Mouse (Mus musculus) hindbrain, embryonic 13.5 days (tissue): ENCODE measurements at regions not wholly inside any gene's neighbourhood (a gene's known extent, or its start where the extent isn't known, plus 50 kb on each side); places are given as distances from the start of the nearest gene placed in this dataset.

Experiments
- ATAC-seq: fragments of 200-750 bp; cut with Nextera tagmentation; 2 replicates; pipeline ENCODE4 v1.8.0; 2017; ENCODE audit warnings: moderate TSS enrichment; ENCODE audit not compliant: low FRiP score
- H3K27ac ChIP-seq: fragments of 300-500 bp; sonication (generic); 2 replicates; pipeline ENCODE4 v1.5.1; 2015; ENCODE audit warnings: inconsistent platforms, mild to moderate bottlenecking, moderate library complexity
- H3K27me3 ChIP-seq: fragments of 300-500 bp; sonication (generic); 2 replicates; pipeline ENCODE4 v1.6.1; 2015; ENCODE audit warnings: mild to moderate bottlenecking, inconsistent platforms
- H3K36me3 ChIP-seq: fragments of 300-500 bp; sonication (generic); 2 replicates; pipeline ENCODE4 v1.6.1; 2015; ENCODE audit warnings: mild to moderate bottlenecking, inconsistent platforms
- H3K4me1 ChIP-seq: fragments of 300-500 bp; sonication (generic); replicated peaks from 2 replicates; pipeline ENCODE4 v1.6.1; 2015; ENCODE audit warnings: inconsistent platforms
- H3K4me2 ChIP-seq: fragments of 300-500 bp; sonication (generic); 2 replicates; pipeline ENCODE4 v1.6.1; 2015; ENCODE audit warnings: inconsistent platforms, mild to moderate bottlenecking, moderate library complexity
- H3K4me3 ChIP-seq: fragments of 300-500 bp; sonication (generic); 2 replicates; pipeline ENCODE4 v1.5.1; 2015; ENCODE audit warnings: mild to moderate bottlenecking, inconsistent platforms
- H3K9ac ChIP-seq: fragments of 300-500 bp; sonication (generic); 2 replicates; pipeline ENCODE4 v1.6.1; 2015; ENCODE audit warnings: mild to moderate bottlenecking, inconsistent platforms
- H3K9me3 ChIP-seq: fragments of 300-500 bp; sonication (generic); 2 replicates; pipeline ENCODE4 v1.6.1; 2016; ENCODE audit warnings: inconsistent platforms
- WGBS: fragments of 180-500 bp; shearing (Covaris S2); methylation state at CpG from one replicate; pipeline ENCODE4 v1.1.7; 2015; 5-methylcytosine and 5-hydroxymethylcytosine counted together

DNA sequence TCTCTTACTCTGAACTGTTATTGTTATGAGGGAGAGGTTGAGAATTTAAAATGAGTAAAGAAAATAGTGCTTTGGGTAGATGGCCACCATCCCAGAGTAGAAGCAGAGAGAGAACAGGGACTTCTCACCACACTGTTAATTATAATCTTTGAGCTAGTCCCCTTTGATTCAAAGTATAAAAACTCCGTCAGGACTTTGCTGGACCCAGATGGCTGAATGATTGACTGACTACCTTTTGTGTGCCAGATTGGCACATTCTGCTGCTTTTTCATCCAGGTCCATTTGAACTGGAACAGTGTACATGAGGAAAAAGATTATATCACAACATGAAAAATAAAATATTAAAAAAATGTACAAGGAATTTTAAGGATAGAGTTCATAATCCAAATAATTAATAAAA, 449.8 kb downstream of the Slitrk1 start:
- Histone ChIP-seq H3K4me2 (no peak overlapping the region), H3K4me1 (no peaks in the 10 kb centered on the region)
- no peak for ATAC-seq

DNA sequence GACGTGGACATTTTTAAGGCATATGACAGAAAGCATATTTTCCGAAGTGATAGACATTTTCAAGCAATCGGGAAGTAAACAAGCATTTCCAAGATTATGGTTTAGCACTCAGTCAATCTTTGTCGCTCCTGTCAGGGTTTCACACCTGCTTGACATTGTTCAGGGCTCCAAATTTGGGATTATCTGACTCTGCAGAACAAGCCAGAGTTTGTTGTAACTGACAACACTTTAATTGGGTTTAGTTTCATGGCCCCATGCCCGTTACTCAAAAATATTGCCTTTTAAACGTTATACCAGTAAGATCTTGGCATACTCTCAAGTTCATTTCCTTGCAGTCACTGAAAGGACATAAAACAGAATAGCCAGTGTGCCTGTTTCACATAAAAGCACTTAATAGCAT, 454.6 kb downstream of the Slitrk1 start:
- 80% methylated on average over 6 of the region's 6 CpGs for WGBS
- no peak overlapping the region for H3K27ac ChIP-seq

More for the DNA sequence above, 449.8 kb downstream of the Slitrk1 start:
- WGBS: 51% methylated on average over 1 of the region's 1 CpGs
- H3K9ac ChIP-seq: no peak overlapping the region
- no peak overlapping the region for H3K4me3 ChIP-seq
- H3K27me3 ChIP-seq: no peaks in the 10 kb centered on the region
- no peak overlapping the region for H3K27ac ChIP-seq
- no peaks in the 10 kb centered on the region for H3K9me3 ChIP-seq
- no peaks in the 10 kb centered on the region for H3K36me3 ChIP-seq

DNA sequence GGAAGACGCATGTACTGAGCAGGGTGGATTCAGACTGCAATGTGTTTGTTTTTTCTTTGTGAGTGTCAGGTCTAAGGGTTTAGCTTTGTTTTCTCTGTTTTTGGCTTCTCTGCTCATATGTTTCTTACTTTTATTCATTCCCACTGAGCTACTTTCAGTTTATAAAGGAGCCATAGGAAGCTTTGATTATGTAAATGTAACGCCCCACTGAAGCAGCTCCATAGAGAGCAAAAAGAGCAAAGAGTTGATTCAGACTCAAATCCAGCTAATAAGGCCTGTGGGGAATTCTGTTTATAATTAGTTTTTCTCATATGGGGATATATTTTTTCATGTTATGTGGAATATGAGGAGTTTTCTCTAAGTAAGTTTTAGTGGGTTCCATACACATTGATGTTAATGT, 476.9 kb downstream of the Slitrk1 start:
- H3K27ac ChIP-seq: no peak overlapping the region
- no peak overlapping the region for H3K9ac ChIP-seq
- H3K9me3 ChIP-seq: no peaks in the 10 kb centered on the region
- ATAC-seq: no peak
- H3K4me3 ChIP-seq: no peak overlapping the region
- WGBS: 28% methylated on average over 2 of the region's 2 CpGs
- H3K4me2 ChIP-seq: no peak overlapping the region
- no peaks in the 10 kb centered on the region for H3K36me3 ChIP-seq
- no peaks in the 10 kb centered on the region for H3K4me1 ChIP-seq
- no peaks in the 10 kb centered on the region for H3K27me3 ChIP-seq

More for the DNA sequence above, 454.6 kb downstream of the Slitrk1 start:
- no peak overlapping the region for H3K4me2 ChIP-seq
- H3K36me3 ChIP-seq: no peaks in the 10 kb centered on the region
- no peaks in the 10 kb centered on the region for H3K9me3 ChIP-seq
- no peak overlapping the region for H3K4me3 ChIP-seq
- no peak for ATAC-seq
- no peak overlapping the region for H3K9ac ChIP-seq
- H3K4me1 ChIP-seq: no peaks in the 10 kb centered on the region
- H3K27me3 ChIP-seq: no peaks in the 10 kb centered on the region

DNA sequence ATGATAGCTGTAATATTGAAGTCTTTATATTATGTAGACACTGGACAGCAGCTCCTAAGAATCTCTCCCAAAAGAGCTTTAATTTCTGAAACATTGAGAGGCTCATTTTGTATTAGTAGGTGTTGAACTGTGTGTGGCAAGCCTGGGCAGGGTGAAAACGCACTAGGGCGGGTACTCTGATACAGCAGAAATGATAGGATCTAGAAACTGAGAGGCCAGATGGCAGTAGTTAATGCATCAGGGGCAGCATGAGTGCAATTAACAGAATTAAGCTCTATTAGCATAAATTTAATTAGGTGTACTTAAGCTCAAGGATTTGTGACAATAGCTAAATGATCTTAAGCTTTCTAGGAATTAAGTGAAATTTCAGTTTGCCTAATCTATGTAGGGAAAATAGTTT, 508.8 kb downstream of the Slitrk1 start:
- Histone ChIP-seq H3K9ac (no peak overlapping the region), H3K4me2 (no peak overlapping the region), H3K4me3 (no peak overlapping the region), H3K27me3 (no peaks in the 10 kb centered on the region), H3K9me3 (no peaks in the 10 kb centered on the region), H3K4me1 (no peaks in the 10 kb centered on the region), H3K36me3 (no peaks in the 10 kb centered on the region), H3K27ac (no peak overlapping the region)
- ATAC-seq: peak; percentile 71; the same call in 1 of the 2 replicates
- 55% methylated on average over 2 of the region's 2 CpGs for WGBS

DNA sequence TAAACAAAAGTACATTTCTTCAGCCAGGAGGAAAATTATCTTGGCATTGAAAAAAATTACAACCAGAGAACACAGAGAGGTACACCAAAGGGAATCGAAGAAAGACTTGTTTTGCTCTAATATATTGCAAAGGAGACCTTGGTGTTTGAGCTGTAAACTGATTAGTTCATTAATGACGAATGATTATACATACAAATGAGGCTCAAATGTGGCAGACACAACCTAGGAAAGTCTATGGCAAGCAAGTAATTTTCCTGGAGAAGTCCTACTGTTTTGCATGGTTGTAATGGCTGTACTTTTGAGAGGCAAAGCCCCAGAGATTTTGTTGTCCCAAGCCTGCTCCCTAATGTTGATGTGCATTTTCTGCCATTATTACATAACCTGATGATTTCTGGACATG, 510.5 kb downstream of the Slitrk1 start:
- no peaks in the 10 kb centered on the region for H3K4me1 ChIP-seq
- H3K36me3 ChIP-seq: no peaks in the 10 kb centered on the region
- H3K9ac ChIP-seq: no peak overlapping the region
- no peaks in the 10 kb centered on the region for H3K27me3 ChIP-seq
- no peak overlapping the region for H3K4me3 ChIP-seq
- ATAC-seq: no peak
- WGBS: 65% methylated on average over 2 of the region's 2 CpGs
- no peak overlapping the region for H3K4me2 ChIP-seq
- H3K27ac ChIP-seq: no peak overlapping the region
- H3K9me3 ChIP-seq: no peaks in the 10 kb centered on the region
